8 mouse cellular contexts compared by ENCODE assay signal in the genomic region with DNA sequence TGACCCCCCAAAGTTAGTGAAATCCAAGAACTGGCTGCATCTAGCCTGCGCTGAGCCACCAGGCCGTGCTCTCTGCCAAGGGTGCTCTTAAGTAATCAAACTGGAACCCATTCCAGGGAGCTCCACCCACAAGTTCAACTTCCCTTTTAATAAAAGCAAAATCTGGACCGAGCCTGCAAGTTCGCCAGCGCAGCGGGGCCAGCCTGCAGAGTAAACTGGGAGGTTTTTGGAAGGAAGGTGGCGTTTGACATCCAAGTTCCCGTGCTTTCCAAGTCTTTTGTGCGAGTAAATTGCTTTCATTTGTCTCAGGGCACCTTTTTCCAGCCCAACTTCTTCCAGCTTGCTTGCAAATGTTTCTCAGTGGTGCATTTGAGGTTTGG. TPM values are rescaled to one million over a fixed set of nuclear protein-coding genes. Genes with fewer than 3 reads are reported as not detected.
A peak's percentile ranks its signal among the peaks of the same experiment; 100 is the strongest.
DNase-seq lines count a peak whose midpoint lies in the region; ATAC-seq lines count a peak whose summit lies in the region.

No protein-coding gene starts in this region.

- H3K27ac ChIP-seq in kidney, embryonic 15.5 days, result no peak overlapping the region

- no peak overlapping the region for H3K4me3 ChIP-seq in kidney, embryonic 15.5 days (replicated peaks)

- H3K4me2 ChIP-seq in kidney, embryonic 15.5 days, result peak overlapping the region; percentile 28

- 42% methylated on average over 9 of the region's 9 CpGs for WGBS in kidney, embryonic 15.5 days

- H3K9me3 ChIP-seq in kidney, embryonic 15.5 days (replicated peaks), result no peaks in the 10 kb centered on the region

- H3K36me3 ChIP-seq in kidney, embryonic 15.5 days, result no peaks in the 10 kb centered on the region

- DNase-seq in cerebellum, postnatal 10 days, result peak; percentile 17 to 40
- no peak for DNase-seq in cerebellum, postnatal 4 days (ENCODE audit: low spot score in 2 of 2)
- DNase-seq in Muller cell, postnatal 12 days (ENCODE audit: inconsistent ontology term), result peak; percentile 37
- DNase-seq in gastrocnemius, postnatal 10 days, result peak; percentile 67
- DNase-seq in lung, adult 18-20 months, result peak; percentile 69 to 77
- DNase-seq in spleen, postnatal 4 days (ENCODE audit: low spot score in 2 of 2), result no peak

- no peaks in the 10 kb centered on the region for H3K27me3 ChIP-seq in kidney, embryonic 15.5 days

- ATAC-seq in kidney, embryonic 15.5 days (replicated peaks; ENCODE audit: low FRiP score), result peak; percentile 49; the same call in 1 of the 2 replicates
- ATAC-seq in monocyte, adult 5-6 weeks (replicated peaks; ENCODE audit: insufficient number of reproducible peaks, low FRiP score, low TSS enrichment, poor library complexity, severe bottlenecking), result no peak

- peaks cover 19% of the 10 kb centered on the region for H3K4me1 ChIP-seq in kidney, embryonic 15.5 days

- no peak overlapping the region for H3K9ac ChIP-seq in kidney, embryonic 15.5 days

RNA-seq across cellular contexts. Expression of a gene that starts 27.5 kb away (rescaled TPM):
- total RNA-seq in gastrocnemius, postnatal 10 days (2021), result 1 to 10 TPM; 5.0 to 7.9 TPM
- 9.0 and 10.1 TPM in 2 replicates for polyA plus RNA-seq in kidney, embryonic 15.5 days (2015; fragmentation: Nextera tagmentation; extraction: Ambion mirVana)
- total RNA-seq in monocyte, adult 5-6 weeks (2017), result not detected in 3 replicates

Comparison
In these comparisons a context has a peak if more than half of its experiments do, and no peak if none do; other contexts are left out.
1. DNase-seq: peak in cerebellum, postnatal 10 days (2 of 2), Muller cell, postnatal 12 days (single experiment), gastrocnemius, postnatal 10 days (single experiment) and lung, adult 18-20 months (2 of 2); none in cerebellum, postnatal 4 days (0 of 2) and spleen, postnatal 4 days (0 of 2).